Mouse (Mus musculus): ENCODE data around the gene Gpatch8.

Gpatch8 gene

DNA sequence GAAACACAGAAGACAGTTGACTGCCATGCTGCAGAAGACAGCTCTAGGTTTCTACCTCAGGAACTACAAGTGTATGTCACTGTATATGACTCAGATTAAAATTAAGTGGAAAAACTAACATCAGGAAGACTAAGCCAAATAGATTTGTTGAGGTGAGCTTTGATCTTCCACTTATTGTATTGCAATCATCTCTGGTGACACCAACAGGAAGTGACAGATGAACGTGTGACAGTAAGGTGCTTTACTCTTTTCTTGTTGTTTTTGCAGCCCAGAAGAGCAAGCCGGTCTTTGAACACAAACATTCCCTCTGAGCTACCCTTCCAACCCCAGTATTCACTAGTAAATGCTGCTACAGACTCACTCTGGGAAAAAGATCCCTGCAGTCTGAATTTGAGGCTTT lies 59.5 kb downstream of the Gpatch8 start:
- DNase-seq (ENCODE audit: low read depth, low spot score) = no peak

DNA sequence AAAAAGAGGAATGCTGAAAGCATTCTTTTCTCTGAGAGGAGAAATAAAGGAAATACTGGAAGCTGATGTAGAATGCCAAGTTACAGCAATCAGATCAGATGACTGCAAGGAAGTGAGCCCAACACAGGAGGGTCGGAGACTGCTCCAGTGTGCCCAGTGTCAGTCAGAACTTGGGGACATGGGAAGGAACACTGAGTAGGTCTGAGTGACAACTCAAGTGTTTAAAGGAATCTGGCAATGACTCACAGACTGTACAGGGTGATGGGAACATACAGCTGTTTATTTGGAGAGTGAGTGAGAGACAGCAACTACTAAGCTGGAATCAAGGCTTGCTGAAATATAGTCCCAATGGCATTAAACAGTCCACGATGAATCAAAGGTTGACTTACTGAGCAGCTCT lies 60.0 kb downstream of the Gpatch8 start:
- no peak for DNase-seq (ENCODE audit: low read depth, low spot score)

DNA sequence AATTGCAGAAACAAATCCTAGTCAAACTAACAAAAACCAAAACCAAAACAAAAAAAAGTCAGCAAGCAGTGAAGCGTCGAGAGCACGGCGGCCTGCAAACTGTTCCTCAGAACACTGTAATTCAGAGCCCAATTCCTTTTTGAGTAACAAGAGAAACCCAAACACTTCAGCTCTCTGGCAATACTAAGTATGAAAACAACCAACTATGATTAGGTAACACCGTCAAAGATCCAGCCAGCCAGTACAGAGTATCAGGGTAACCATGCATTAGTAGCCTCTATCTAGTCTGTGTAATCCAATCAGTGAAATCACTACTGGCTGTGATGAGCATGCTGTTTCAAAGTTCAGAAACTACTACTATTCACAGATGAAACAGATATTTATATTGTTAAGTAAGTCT lies 60.5 kb downstream of the Gpatch8 start:
- no peak for DNase-seq (ENCODE audit: low read depth, low spot score)

DNA sequence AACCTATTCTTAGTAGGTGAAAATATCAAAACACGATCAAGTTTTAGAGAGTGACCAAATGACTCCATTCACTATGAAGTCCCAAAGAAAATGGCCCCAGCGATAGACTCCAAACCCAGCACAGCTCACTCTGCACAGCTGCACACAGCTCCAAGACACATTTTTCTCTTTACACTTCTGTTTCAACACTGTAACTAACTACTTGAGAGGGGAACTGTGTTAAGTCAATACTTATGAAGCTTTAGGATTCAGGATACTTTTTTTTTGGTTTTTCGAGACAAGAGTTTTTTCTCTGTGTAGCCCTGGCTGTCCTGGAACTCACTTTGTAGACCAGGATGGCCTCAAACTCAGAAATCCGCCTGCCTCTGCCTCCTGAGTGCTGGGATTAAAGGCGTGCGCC lies 61.1 kb downstream of the Gpatch8 start:
- no peak for DNase-seq (ENCODE audit: low read depth, low spot score)

DNA sequence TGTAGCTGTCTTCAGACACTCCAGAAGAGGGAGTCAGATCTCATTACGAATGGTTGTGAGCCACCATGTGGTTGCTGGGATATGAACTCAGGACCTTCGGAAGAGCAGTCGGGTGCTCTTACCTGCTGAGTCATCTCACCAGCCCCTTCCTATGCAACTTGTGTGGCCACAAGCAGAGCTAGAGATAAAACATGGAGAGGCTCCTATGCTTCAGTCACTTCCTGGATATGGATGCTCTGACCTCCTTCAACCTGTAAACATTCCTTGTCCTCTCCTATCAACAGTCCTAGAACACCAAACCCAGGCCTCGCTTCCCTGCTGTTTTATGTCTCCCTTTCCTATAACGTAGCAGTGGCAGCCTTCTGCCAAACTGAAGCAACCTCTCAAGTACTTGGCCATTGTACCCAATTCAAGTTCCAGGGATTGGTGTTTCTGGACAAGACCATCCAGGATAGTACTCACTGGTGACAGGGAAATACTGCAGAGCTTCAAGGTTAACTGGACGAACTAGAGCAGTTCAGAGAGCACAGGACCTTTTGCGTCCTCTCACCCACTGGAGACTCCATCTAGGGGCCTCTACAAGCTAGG lies 62.0 kb downstream of the Gpatch8 start:
- no peak for DNase-seq (ENCODE audit: low read depth, low spot score)

DNA sequence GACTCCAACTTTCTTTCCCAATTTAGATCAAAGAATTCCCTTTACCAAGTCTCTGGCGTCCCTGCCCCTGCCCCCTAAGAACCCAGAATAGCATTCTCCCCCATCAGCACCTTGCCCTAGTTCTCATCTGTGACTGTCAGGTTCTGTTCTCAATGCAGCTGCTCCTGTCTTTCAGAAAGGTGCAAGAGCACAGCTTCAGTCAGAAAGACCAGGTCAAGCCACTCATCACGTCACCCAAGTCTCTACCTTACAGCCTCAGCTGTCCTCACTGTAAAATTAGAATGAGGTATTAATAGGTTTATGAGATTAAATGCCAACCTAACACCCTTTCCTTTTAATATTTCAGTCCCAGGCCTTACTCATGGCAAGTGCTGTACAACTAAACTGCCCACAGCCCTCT lies 63.0 kb downstream of the Gpatch8 start:
- no peak for DNase-seq (ENCODE audit: low read depth, low spot score)

DNA sequence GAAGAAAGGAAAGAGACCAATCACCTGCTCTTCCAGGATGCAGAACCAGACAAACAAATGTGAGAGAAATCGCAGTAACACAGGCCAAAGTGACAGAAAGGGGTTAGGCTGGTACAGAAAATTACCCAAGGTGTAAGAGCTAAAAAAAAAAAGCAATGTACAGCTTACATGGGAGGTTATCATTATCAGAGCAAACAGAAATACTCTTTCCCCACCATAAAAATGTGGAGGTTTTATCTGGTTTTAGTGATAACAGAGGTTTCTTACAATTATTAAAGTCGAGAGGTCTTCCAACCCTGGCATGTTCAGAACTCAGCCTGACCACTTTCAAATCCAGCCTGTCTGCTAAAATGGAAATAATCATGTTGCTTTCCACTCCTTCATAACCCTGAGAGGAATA lies 68.3 kb downstream of the Gpatch8 start:
- no peak for DNase-seq (ENCODE audit: low read depth, low spot score)

- peak; percentile 55 for DNase-seq (ENCODE audit: low read depth, low spot score)
Measured at GRCm38 (mm10) chr11:102486733-102487386, 69.3 kb downstream of the Gpatch8 start.

- no peak for DNase-seq (ENCODE audit: low read depth, low spot score)
Measured at GRCm38 (mm10) chr11:102481779-102482178, 74.4 kb downstream of the Gpatch8 start.

- DNase-seq (ENCODE audit: low read depth, low spot score) = no peak
Measured at GRCm38 (mm10) chr11:102480897-102481296, 75.3 kb downstream of the Gpatch8 start.

- DNase-seq (ENCODE audit: low read depth, low spot score) = no peak
Measured at GRCm38 (mm10) chr11:102480111-102480510, 76.1 kb downstream of the Gpatch8 start.

- DNase-seq (ENCODE audit: low read depth, low spot score) = no peak
Measured at GRCm38 (mm10) chr11:102479581-102479980, 76.6 kb downstream of the Gpatch8 start.

- no peak for DNase-seq (ENCODE audit: low read depth, low spot score)
Measured at GRCm38 (mm10) chr11:102478671-102479070, 77.5 kb downstream of the Gpatch8 start.

DNA sequence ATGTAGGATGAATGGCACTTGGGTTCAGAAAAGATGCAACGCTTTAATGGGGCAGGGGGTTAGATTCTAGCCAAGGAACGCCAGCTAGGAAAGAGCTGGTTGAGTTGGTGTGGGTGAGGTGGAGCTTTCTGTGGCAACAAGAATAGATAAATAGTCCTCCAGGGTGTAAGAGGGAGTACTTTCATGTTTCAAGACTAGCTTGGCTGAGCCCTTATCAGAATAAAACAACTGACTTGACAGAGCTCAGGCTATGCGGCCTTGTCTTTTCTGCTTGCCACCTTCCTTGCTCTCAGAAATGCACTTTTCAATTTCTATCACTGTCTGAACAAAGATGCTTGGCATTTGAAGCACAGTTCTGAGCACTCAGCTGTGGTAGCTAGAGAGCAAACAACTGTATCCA lies 81.2 kb downstream of the Gpatch8 start:
- DNase-seq (ENCODE audit: low read depth, low spot score) = no peak

GRCm38 (mm10) chr11:102469648-102470357 lies 86.4 kb downstream of the Gpatch8 start, which contains the start of gene Itga2b:
Gene Itga2b (minus strand): TSS chr11:102470122.
- DNase-seq (ENCODE audit: low read depth, low spot score) = no peak

- DNase-seq (ENCODE audit: low read depth, low spot score) = peak; percentile 76
Measured at GRCm38 (mm10) chr11:102467041-102467631, 89.1 kb downstream of the Gpatch8 start.

- DNase-seq (ENCODE audit: low read depth, low spot score) = no peak
Measured at GRCm38 (mm10) chr11:102465713-102466436, 90.3 kb downstream of the Gpatch8 start.

GRCm38 (mm10) chr11:102464901-102465300 lies 91.3 kb downstream of the Gpatch8 start:
- DNase-seq (ENCODE audit: low read depth, low spot score) = no peak

GRCm38 (mm10) chr11:102461764-102462163 lies 94.4 kb downstream of the Gpatch8 start:
- DNase-seq (ENCODE audit: low read depth, low spot score) = no peak

DNA sequence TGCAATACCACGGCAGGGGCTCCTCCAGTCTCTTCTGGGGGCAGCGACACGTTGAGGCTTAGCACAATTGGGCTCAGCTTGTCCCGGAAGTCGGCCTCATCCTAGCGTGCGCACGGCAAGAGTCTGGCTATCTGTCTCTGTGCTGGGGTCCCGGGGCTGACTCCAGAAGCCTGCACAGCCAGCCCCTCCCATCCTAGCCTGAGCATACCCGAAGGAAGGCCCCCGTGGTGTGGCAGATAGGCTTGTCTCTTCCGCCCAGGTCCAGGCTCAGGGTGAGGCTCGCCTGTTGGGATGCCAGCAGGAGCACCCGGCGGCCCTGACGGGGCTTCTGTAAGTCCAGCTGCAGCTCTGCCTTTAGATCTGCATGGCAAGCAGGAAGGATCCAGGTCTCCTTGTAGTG lies 95.7 kb downstream of the Gpatch8 start:
- no peak for DNase-seq (ENCODE audit: low read depth, low spot score)

DNA sequence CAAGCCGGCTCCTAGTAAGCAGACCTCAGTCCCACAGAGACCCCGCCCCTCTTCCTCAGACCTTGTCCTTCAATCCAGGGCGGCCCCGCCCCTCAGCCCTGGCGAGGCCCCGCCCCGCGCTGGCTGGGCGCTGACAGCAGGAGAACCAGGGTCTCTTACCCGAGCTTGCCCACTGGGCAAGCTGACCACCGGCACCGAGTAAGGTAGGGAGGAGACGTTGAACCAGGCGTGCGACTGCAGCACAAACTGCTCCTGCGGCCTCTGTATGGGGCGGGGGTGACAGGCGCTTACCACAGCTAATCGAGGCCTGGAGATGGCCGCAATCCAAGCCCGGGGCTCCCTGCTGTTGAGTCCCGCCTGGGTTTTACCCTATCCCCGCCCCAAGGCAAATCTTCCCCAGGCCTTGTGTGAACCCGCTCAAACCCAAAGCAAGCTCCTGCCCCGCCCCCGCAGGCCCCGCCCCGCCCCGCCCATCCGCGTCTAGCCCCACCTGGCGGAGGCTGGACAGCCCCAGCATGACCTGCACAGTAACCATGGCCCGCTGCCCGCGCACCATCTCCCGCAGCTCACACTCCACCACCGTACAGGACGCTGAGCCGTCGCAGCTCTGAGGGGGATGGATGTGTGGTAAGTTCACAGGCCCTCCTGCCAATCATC lies 100.3 kb downstream of the Gpatch8 start:
- DNase-seq (ENCODE audit: low read depth, low spot score) = no peak
